Mouse (Mus musculus) kidney, postnatal 14 days (tissue): ENCODE results near the gene Pla2g15.

Source experiments
- DNase-seq: peaks from one replicate; pipeline ENCODE4 v3.0.0; 2022; ENCODE audit warnings: mixed read lengths

Pla2g15 gene

GRCm38 (mm10) chr8:106135672-106136071 lies 14.5 kb upstream of the Pla2g15 start:
- peak; percentile 68 for DNase-seq

- peak; percentile 94 for DNase-seq
Observed at GRCm38 (mm10) chr8:106136156-106137130, 13.8 kb upstream of the Pla2g15 start, which contains the start of gene Esrp2. Gene Esrp2 (minus strand): TSS chr8:106136974.

- DNase-seq = no peak
Observed at GRCm38 (mm10) chr8:106137218-106137905, 12.8 kb upstream of the Pla2g15 start.

- DNase-seq = peak; percentile 83
Observed at GRCm38 (mm10) chr8:106137906-106138477, 12.2 kb upstream of the Pla2g15 start.

GRCm38 (mm10) chr8:106138616-106139015 lies 11.6 kb upstream of the Pla2g15 start:
- no peak for DNase-seq

GRCm38 (mm10) chr8:106140191-106140590 lies 10.0 kb upstream of the Pla2g15 start:
- no peak for DNase-seq

GRCm38 (mm10) chr8:106140769-106141168 lies 9.4 kb upstream of the Pla2g15 start:
- peak; percentile 86 for DNase-seq

GRCm38 (mm10) chr8:106145331-106145730 lies 4.9 kb upstream of the Pla2g15 start:
- no peak for DNase-seq

- DNase-seq = no peak
Observed at GRCm38 (mm10) chr8:106146014-106146413, 4.2 kb upstream of the Pla2g15 start.

- no peak for DNase-seq
Observed at GRCm38 (mm10) chr8:106147868-106148565, 2.2 kb upstream of the Pla2g15 start.

GRCm38 (mm10) chr8:106149025-106149424 lies 1.2 kb upstream of the Pla2g15 start:
- DNase-seq = no peak

GRCm38 (mm10) chr8:106150653-106151000 lies 428 bp downstream of the Pla2g15 start:
- DNase-seq = no peak

- no peak for DNase-seq
Observed at GRCm38 (mm10) chr8:106151041-106151440, 842 bp downstream of the Pla2g15 start.

- no peak for DNase-seq
Observed at GRCm38 (mm10) chr8:106152876-106153275, 2.7 kb downstream of the Pla2g15 start.

GRCm38 (mm10) chr8:106157419-106157818 lies 7.2 kb downstream of the Pla2g15 start:
- DNase-seq = no peak

- DNase-seq = no peak
Observed at GRCm38 (mm10) chr8:106158381-106158780, 8.2 kb downstream of the Pla2g15 start.

- DNase-seq = no peak
Observed at GRCm38 (mm10) chr8:106159876-106160275, 9.7 kb downstream of the Pla2g15 start.

- no peak for DNase-seq
Observed at GRCm38 (mm10) chr8:106163251-106163650, 13.1 kb downstream of the Pla2g15 start.

GRCm38 (mm10) chr8:106165460-106165859 lies 15.3 kb downstream of the Pla2g15 start:
- peak; percentile 75 for DNase-seq

GRCm38 (mm10) chr8:106168356-106169016 lies 18.3 kb downstream of the Pla2g15 start, which contains the start of gene Slc7a6:
Gene Slc7a6 (plus strand): TSS chr8:106168857.
- DNase-seq = peak; percentile 88

GRCm38 (mm10) chr8:106169017-106169933 lies 19.1 kb downstream of the Pla2g15 start:
- DNase-seq = peak; percentile 40
